Comparison of ENCODE assay signal across 8 mouse cellular contexts in the genomic region with DNA sequence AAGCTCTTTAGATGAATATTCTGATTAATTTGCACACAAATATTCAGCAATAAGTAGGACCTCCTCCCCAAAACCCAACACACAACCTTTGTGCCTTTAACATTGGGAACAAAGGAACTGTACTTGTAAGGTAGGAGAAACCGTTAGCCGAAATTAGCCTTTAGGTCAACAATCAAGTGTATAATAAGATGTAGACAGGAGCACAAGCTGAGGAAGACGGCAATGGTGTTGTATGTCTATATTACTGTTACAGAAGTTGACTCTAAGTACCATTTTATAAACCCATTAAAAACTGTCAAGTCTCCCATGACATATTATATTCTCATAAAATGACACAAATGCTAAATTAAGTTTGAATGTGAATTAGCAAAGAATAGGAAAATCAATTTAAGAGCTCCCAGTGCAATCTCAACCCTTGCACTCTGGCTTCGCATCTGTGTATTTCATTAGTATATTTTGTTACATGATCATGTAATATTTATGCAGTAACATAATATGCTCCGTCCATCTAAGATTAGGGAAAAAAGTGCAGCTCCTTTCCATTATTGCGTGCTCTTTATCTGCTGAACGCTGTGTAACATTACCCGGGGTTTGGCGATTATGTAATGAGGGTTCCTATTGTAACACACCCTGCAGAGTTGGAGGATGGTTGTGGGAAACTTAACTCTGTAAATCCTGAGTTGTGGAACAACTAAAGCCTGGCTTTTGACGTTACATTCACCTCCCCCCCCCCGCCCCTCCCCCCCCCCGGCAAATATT.
DNase-seq lines count a peak whose midpoint lies in the region; ATAC-seq and TF ChIP-seq lines count a peak whose summit lies in the region.

No protein-coding gene starts in this region.

- 0 out of 2 replicates have a peak overlapping the region, but pooled peaks have one; percentile 1 for H3K4me2 ChIP-seq in lung, postnatal 0 days (replicated peaks; ENCODE audit: low read depth, low read length)
- peak overlapping the region; percentile 45 for H3K4me2 ChIP-seq in limb, embryonic 12.5 days
- H3K4me2 ChIP-seq in stomach, postnatal 0 days (replicated peaks; ENCODE audit: low read depth), result no peak overlapping the region; the same call in 1 of the 2 replicates

- H3K4me3 ChIP-seq in lung, postnatal 0 days (ENCODE audit: low read depth, low read length), result no peak overlapping the region
- H3K4me3 ChIP-seq in limb, embryonic 12.5 days (replicated peaks), result no peak overlapping the region
- no peak overlapping the region for H3K4me3 ChIP-seq in stomach, postnatal 0 days (ENCODE audit: low read depth, low read length)

- no peaks in the 10 kb centered on the region for H3K27me3 ChIP-seq in lung, postnatal 0 days (replicated peaks; ENCODE audit: insufficient read depth, low read length)
- no peaks in the 10 kb centered on the region for H3K27me3 ChIP-seq in limb, embryonic 12.5 days
- H3K27me3 ChIP-seq in stomach, postnatal 0 days (ENCODE audit: control insufficient read depth, insufficient read depth, low read length), result no peaks in the 10 kb centered on the region

- H3K9ac ChIP-seq in lung, postnatal 0 days (replicated peaks; ENCODE audit: low read depth), result no peak overlapping the region
- H3K9ac ChIP-seq in limb, embryonic 12.5 days (replicated peaks), result no peak overlapping the region
- no peak overlapping the region for H3K9ac ChIP-seq in stomach, postnatal 0 days (ENCODE audit: low read length)

- no peaks in the 10 kb centered on the region for H3K36me3 ChIP-seq in lung, postnatal 0 days (ENCODE audit: insufficient read depth, low read length)
- no peaks in the 10 kb centered on the region for H3K36me3 ChIP-seq in limb, embryonic 12.5 days
- no peaks in the 10 kb centered on the region for H3K36me3 ChIP-seq in stomach, postnatal 0 days (ENCODE audit: control insufficient read depth, insufficient read depth, low read length)

- H3K4me1 ChIP-seq in lung, postnatal 0 days (ENCODE audit: insufficient read depth, low read depth, low read length), result 0 out of 2 replicates have a peak, but pooled peaks cover 3% of the 10 kb centered on the region
- H3K4me1 ChIP-seq in limb, embryonic 12.5 days (replicated peaks), result peaks cover 25% of the 10 kb centered on the region
- H3K4me1 ChIP-seq in stomach, postnatal 0 days (replicated peaks; ENCODE audit: control insufficient read depth, insufficient read depth), result no peaks in the 10 kb centered on the region; the same call in 1 of the 2 replicates

- ATAC-seq in lung, postnatal 0 days, result peak; percentile 53; the same call in 1 of the 2 replicates
- ATAC-seq in limb, embryonic 12.5 days (ENCODE audit: insufficient number of reproducible peaks, insufficient read depth, low FRiP score, low TSS enrichment, low read depth), result peak; percentile 86
- ATAC-seq in stomach, postnatal 0 days (ENCODE audit: low FRiP score, low TSS enrichment), result peak; percentile 35; the same call in 1 of the 2 replicates
- no peak for ATAC-seq in erythroblast, adult 5-6 weeks (replicated peaks; ENCODE audit: low FRiP score, poor library complexity, severe bottlenecking)
- ATAC-seq in erythroid progenitor cell, adult 5-6 weeks (replicated peaks; ENCODE audit: low FRiP score, poor library complexity, severe bottlenecking), result no peak

- DNase-seq in cerebellum, adult 9-11 months, result peak; percentile 24
- DNase-seq in cerebellum, adult 8-10 months, result no peak
- DNase-seq in lung, postnatal 0 days (ENCODE audit: low spot score), result peak; percentile 70
- DNase-seq in lung, postnatal 14 days, result no peak
- no peak for DNase-seq in stomach, postnatal 0 days (ENCODE audit: low spot score)

- no peak for TF ChIP-seq EP300 in lung, postnatal 0 days (IDR thresholded peaks at IDR 0.05)
- TF ChIP-seq EP300 in stomach, postnatal 0 days (optimal IDR thresholded peaks at IDR 0.05), result no peak

- H3K27ac ChIP-seq in lung, postnatal 0 days (ENCODE audit: low read length), result no peak overlapping the region
- H3K27ac ChIP-seq in limb, embryonic 12.5 days, result peak overlapping the region; percentile 66
- H3K27ac ChIP-seq in stomach, postnatal 0 days (replicated peaks), result no peak overlapping the region

- H3K9me3 ChIP-seq in lung, postnatal 0 days (ENCODE audit: low read length), result no peaks in the 10 kb centered on the region
- no peaks in the 10 kb centered on the region for H3K9me3 ChIP-seq in limb, embryonic 12.5 days
- H3K9me3 ChIP-seq in stomach, postnatal 0 days (ENCODE audit: control insufficient read depth, low read length), result no peaks in the 10 kb centered on the region

- TF ChIP-seq CTCF in lung, postnatal 0 days (IDR thresholded peaks at IDR 0.05), result no peak
- no peak for TF ChIP-seq CTCF in stomach, postnatal 0 days (IDR thresholded peaks at IDR 0.05; ENCODE audit: low read depth)

- 42% methylated on average over 10 of the region's 12 CpGs for WGBS in lung, postnatal 0 days
- 18% methylated on average over 12 of the region's 12 CpGs for WGBS in limb, embryonic 12.5 days
- WGBS in stomach, postnatal 0 days, result 30% methylated on average over 12 of the region's 12 CpGs

Comparison
In these comparisons a context has a peak if more than half of its experiments do, and no peak if none do; other contexts are left out.
1. DNase-seq: peak in cerebellum, adult 9-11 months (single experiment) and lung, postnatal 0 days (single experiment); none in cerebellum, adult 8-10 months (single experiment), lung, postnatal 14 days (single experiment) and stomach, postnatal 0 days (single experiment).
2. ATAC-seq: peak in lung, postnatal 0 days (single experiment), limb, embryonic 12.5 days (single experiment) and stomach, postnatal 0 days (single experiment); none in erythroblast, adult 5-6 weeks (single experiment) and erythroid progenitor cell, adult 5-6 weeks (single experiment).